Mouse (Mus musculus): Measurements from ENCODE around the gene Spon1. TPM values are rescaled to one million over a fixed set of nuclear protein-coding genes. Genes with fewer than 3 reads are reported as not detected.
A peak's percentile ranks its signal among the peaks of the same experiment; 100 is the strongest.

Spon1 gene
- polyA plus RNA-seq, 1 experiment from 2014 or later = 57.4 TPM

DNA sequence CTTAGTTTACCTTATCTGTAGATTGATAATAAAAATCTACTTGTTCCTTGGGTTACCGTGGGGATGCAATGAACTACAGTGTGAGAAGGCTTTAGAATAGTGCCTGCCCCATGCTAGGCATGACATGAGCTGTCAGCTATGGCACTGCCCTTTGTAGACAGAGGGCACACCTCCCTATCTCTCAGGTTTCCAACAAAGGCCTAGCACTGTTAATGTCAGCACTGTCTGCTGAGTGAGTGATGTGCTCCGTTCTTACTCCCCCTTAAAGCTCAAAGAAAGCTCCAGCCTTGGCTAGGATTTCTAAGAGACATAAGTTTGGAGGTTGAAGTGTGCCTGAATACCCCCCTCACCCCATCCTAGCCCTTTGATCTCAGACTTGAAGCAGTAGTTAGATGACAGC lies 9.2 kb upstream of the Spon1 start:
- Histone ChIP-seq H3K4me2 (no peak overlapping the region), H3K4me3 (no peak overlapping the region), H3K4me1 (replicated peaks) (no peaks in the 10 kb centered on the region), H3K9me3 (replicated peaks) (no peaks in the 10 kb centered on the region), H3K9ac (no peak overlapping the region), H3K27ac (no peak overlapping the region), H3K27me3 (0 out of 2 replicates have a peak, but pooled peaks cover 2% of the 10 kb centered on the region), H3K36me3 (no peaks in the 10 kb centered on the region)
- WGBS = 66% methylated on average over 2 of the region's 2 CpGs
- ATAC-seq (replicated peaks; ENCODE audit: insufficient number of reproducible peaks, insufficient read depth, low FRiP score, low read depth) = no peak

GRCm38 (mm10) chr7:113759212-113759611 lies 6.6 kb upstream of the Spon1 start:
- Histone ChIP-seq H3K4me3 (no peak overlapping the region), H3K9ac (no peak overlapping the region), H3K4me2 (no peak overlapping the region), H3K4me1 (replicated peaks) (no peaks in the 10 kb centered on the region), H3K27me3 (0 out of 2 replicates have a peak, but pooled peaks cover 2% of the 10 kb centered on the region), H3K9me3 (replicated peaks) (no peaks in the 10 kb centered on the region), H3K36me3 (no peaks in the 10 kb centered on the region), H3K27ac (no peak overlapping the region)
- no peak for ATAC-seq (replicated peaks; ENCODE audit: insufficient number of reproducible peaks, insufficient read depth, low FRiP score, low read depth)
- whole genome bisulfite sequencing = 9% methylated on average over 1 of the region's 1 CpGs

DNA sequence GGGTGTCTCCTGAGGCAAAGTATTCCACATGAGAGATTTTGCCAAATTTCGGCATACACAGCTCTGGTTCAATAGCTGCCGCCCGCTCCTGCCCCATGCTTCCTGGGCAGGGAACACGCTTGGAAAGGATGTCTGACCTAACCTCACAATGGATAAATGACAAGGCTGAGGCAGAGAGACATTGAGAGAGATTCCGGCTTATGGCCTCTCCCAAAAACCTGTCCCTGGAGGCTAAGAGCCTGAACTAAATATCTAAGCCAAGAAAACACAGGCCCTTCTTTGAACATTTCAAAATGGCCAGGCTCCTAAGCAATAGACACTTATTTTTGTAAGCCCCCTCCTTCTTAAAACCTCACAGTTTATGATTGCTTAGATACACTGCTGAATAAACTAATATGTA lies 665 bp upstream of the Spon1 start:
- H3K9me3 ChIP-seq (replicated peaks) = no peaks in the 10 kb centered on the region
- 86% methylated on average over 5 of the region's 5 CpGs for WGBS
- no peak for ATAC-seq (replicated peaks; ENCODE audit: insufficient number of reproducible peaks, insufficient read depth, low FRiP score, low read depth)
- H3K4me2 ChIP-seq = peak overlapping the region; percentile 95
- peaks cover 7% of the 10 kb centered on the region; the same call in 1 of the 2 replicates for H3K27me3 ChIP-seq
- H3K9ac ChIP-seq = no peak overlapping the region
- H3K4me3 ChIP-seq = no peak overlapping the region
- H3K36me3 ChIP-seq = no peaks in the 10 kb centered on the region
- H3K4me1 ChIP-seq (replicated peaks) = peaks cover 40% of the 10 kb centered on the region
- peak overlapping the region; percentile 85; the same call in 1 of the 2 replicates for H3K27ac ChIP-seq

- Histone ChIP-seq H3K27me3 (peaks cover 7% of the 10 kb centered on the region; the same call in 1 of the 2 replicates), H3K9me3 (replicated peaks) (no peaks in the 10 kb centered on the region), H3K4me2 (peak overlapping the region; percentile 95), H3K4me1 (replicated peaks) (peaks cover 40% of the 10 kb centered on the region), H3K4me3 (peak overlapping the region; percentile 69), H3K9ac (peak overlapping the region; percentile 75), H3K27ac (peak overlapping the region; percentile 85), H3K36me3 (no peaks in the 10 kb centered on the region)
- ATAC-seq (replicated peaks; ENCODE audit: insufficient number of reproducible peaks, insufficient read depth, low FRiP score, low read depth) = 0 out of 2 replicates have a peak, but pooled peaks have one; percentile 16
- under 1% methylated on average over 27 of the region's 27 CpGs for WGBS
These were observed 722 bp downstream of the Spon1 start for GRCm38 (mm10) chr7:113766498-113766941.

- peak overlapping the region; percentile 69 for H3K4me3 ChIP-seq
- H3K9ac ChIP-seq = peak overlapping the region; percentile 75
- no peak for ATAC-seq (replicated peaks; ENCODE audit: insufficient number of reproducible peaks, insufficient read depth, low FRiP score, low read depth)
- H3K9me3 ChIP-seq (replicated peaks) = no peaks in the 10 kb centered on the region
- 25% methylated on average over 6 of the region's 6 CpGs for WGBS
- H3K4me1 ChIP-seq (replicated peaks) = peaks cover 40% of the 10 kb centered on the region
- peak overlapping the region; percentile 95 for H3K4me2 ChIP-seq
- no peaks in the 10 kb centered on the region for H3K36me3 ChIP-seq
- peak overlapping the region; percentile 85; the same call in 1 of the 2 replicates for H3K27ac ChIP-seq
- peaks cover 7% of the 10 kb centered on the region; the same call in 1 of the 2 replicates for H3K27me3 ChIP-seq
These were observed 1.7 kb downstream of the Spon1 start for GRCm38 (mm10) chr7:113767546-113767945.

DNA sequence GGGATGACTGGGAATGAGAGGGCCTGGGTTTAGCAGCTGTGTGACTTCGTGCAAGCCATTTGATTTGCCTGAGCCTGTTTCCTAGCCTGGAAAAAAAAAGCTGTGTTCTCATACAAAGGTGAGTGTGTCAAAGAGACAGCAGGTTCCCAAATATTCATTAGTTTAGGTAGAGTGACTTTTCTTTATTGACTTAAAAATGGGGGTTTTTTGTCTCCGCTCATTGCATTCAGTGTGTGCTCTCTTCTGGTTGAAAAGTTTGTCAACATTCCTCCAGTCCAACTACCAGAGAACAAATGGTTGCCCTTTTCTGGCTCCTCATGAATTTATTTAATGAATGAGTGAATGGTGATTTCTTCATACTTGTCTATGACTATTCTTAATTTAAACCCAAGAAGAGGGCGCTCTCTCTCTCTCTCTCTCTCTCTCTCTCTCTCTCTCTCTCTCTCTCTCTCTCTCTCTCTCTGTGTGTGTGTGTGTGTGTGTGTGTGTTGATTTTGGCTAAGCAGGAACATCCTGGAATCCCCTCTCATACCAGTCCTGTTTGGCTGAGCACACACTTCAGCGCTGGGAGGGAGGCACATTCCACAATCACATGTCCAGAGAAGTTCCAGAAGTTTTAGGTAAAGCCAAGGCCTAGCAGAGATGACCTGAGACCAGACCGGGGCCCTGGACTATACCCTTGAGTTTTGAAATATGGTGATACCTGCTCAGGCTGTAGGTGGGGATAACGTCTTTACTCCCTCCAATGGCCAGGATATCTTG lies 2.6 kb downstream of the Spon1 start:
- 39% methylated on average over 6 of the region's 6 CpGs for WGBS
- peak overlapping the region; percentile 95 for H3K4me2 ChIP-seq
- H3K9me3 ChIP-seq (replicated peaks) = no peaks in the 10 kb centered on the region
- H3K36me3 ChIP-seq = no peaks in the 10 kb centered on the region
- 0 out of 2 replicates have a peak, but pooled peaks have one; percentile 28 for ATAC-seq (replicated peaks; ENCODE audit: insufficient number of reproducible peaks, insufficient read depth, low FRiP score, low read depth)
- H3K27me3 ChIP-seq = peaks cover 7% of the 10 kb centered on the region; the same call in 1 of the 2 replicates
- H3K4me1 ChIP-seq (replicated peaks) = peaks cover 40% of the 10 kb centered on the region
- peak overlapping the region; percentile 85 for H3K27ac ChIP-seq
- H3K9ac ChIP-seq = peak overlapping the region; percentile 75; the same call in 1 of the 2 replicates
- H3K4me3 ChIP-seq = peak overlapping the region; percentile 69

- H3K9ac ChIP-seq = 0 out of 2 replicates have a peak overlapping the region, but pooled peaks have one; percentile 20
- peak overlapping the region; percentile 44 for H3K27ac ChIP-seq
- no peaks in the 10 kb centered on the region for H3K9me3 ChIP-seq (replicated peaks)
- ATAC-seq (replicated peaks; ENCODE audit: insufficient number of reproducible peaks, insufficient read depth, low FRiP score, low read depth) = no peak
- no peak overlapping the region for H3K4me3 ChIP-seq
- H3K36me3 ChIP-seq = no peaks in the 10 kb centered on the region
- WGBS = 26% methylated on average over 6 of the region's 6 CpGs
- H3K4me1 ChIP-seq (replicated peaks) = peaks cover 43% of the 10 kb centered on the region
- peak overlapping the region; percentile 36 for H3K4me2 ChIP-seq
- peaks cover 7% of the 10 kb centered on the region; the same call in 1 of the 2 replicates for H3K27me3 ChIP-seq
These were observed 3.5 kb downstream of the Spon1 start for GRCm38 (mm10) chr7:113769281-113769680.

DNA sequence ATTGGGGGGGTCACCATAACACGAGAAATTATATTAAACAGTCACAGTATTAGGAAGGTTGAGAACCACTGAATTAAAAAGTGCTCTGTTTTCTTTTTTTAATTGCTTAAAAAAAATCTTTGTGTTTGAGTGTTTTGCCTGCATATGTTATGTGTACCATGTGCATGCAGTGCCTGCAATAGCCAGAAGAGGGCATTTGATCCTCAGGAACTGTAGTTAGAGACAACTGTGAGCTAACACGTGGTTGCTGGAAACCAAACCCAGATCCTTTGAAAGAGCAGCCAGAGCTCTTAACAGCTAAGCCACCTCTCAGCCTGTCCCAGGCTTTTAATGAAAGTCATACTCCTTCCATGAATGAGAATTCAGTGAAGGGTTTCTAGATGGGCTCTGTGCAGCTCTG lies 6.3 kb downstream of the Spon1 start:
- peaks cover 36% of the 10 kb centered on the region for H3K4me1 ChIP-seq (replicated peaks)

GRCm38 (mm10) chr7:113773436-113773835 lies 7.6 kb downstream of the Spon1 start:
- Histone ChIP-seq H3K4me3 (no peak overlapping the region), H3K27ac (no peak overlapping the region), H3K9ac (no peak overlapping the region), H3K9me3 (replicated peaks) (no peaks in the 10 kb centered on the region), H3K27me3 (no peaks in the 10 kb centered on the region), H3K4me2 (no peak overlapping the region), H3K4me1 (replicated peaks) (peaks cover 25% of the 10 kb centered on the region), H3K36me3 (no peaks in the 10 kb centered on the region)
- no peak for ATAC-seq (replicated peaks; ENCODE audit: insufficient number of reproducible peaks, insufficient read depth, low FRiP score, low read depth)
- 55% methylated on average over 8 of the region's 8 CpGs for WGBS

More for the DNA sequence above, 6.3 kb downstream of the Spon1 start:
- H3K27me3 ChIP-seq = 0 out of 2 replicates have a peak, but pooled peaks cover 2% of the 10 kb centered on the region
- no peak overlapping the region for H3K9ac ChIP-seq
- ATAC-seq (replicated peaks; ENCODE audit: insufficient number of reproducible peaks, insufficient read depth, low FRiP score, low read depth) = no peak
- H3K9me3 ChIP-seq (replicated peaks) = no peaks in the 10 kb centered on the region
- no peak overlapping the region for H3K4me3 ChIP-seq
- H3K27ac ChIP-seq = no peak overlapping the region
- no peaks in the 10 kb centered on the region for H3K36me3 ChIP-seq
- H3K4me2 ChIP-seq = no peak overlapping the region
- 88% methylated on average over 2 of the region's 2 CpGs for WGBS

GRCm38 (mm10) chr7:113774039-113774438 lies 8.2 kb downstream of the Spon1 start:
- H3K9ac ChIP-seq = no peak overlapping the region
- no peak overlapping the region for H3K27ac ChIP-seq
- no peaks in the 10 kb centered on the region for H3K36me3 ChIP-seq
- no peaks in the 10 kb centered on the region for H3K27me3 ChIP-seq
- H3K4me3 ChIP-seq = no peak overlapping the region
- no peak for ATAC-seq (replicated peaks; ENCODE audit: insufficient number of reproducible peaks, insufficient read depth, low FRiP score, low read depth)
- peaks cover 21% of the 10 kb centered on the region for H3K4me1 ChIP-seq (replicated peaks)
- 25% methylated on average over 7 of the region's 7 CpGs for WGBS
- no peak overlapping the region for H3K4me2 ChIP-seq
- no peaks in the 10 kb centered on the region for H3K9me3 ChIP-seq (replicated peaks)

DNA sequence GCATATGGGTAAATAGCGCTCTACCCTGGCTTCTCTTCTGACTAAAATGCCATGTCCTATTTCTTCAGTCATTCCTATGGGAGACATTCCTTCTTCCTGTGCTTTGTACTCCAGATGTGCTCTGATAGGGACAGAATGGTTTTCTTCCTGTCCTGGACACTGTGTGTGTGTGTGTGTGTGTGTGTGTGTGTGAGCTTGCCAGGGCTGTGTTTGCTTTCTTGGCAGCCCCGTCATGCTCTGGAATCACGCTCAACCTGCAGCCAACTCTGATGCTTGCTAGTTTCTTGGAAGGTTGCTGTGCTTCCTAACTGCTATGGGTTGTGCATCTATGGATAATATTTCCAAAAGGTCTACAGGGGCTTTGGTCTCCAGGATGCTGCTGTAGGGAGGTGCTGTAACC lies 9.1 kb downstream of the Spon1 start:
- Histone ChIP-seq H3K9me3 (replicated peaks) (no peaks in the 10 kb centered on the region), H3K4me1 (replicated peaks) (peaks cover 14% of the 10 kb centered on the region), H3K4me3 (no peak overlapping the region), H3K27ac (no peak overlapping the region), H3K9ac (no peak overlapping the region), H3K27me3 (no peaks in the 10 kb centered on the region), H3K36me3 (no peaks in the 10 kb centered on the region), H3K4me2 (no peak overlapping the region)
- ATAC-seq (replicated peaks; ENCODE audit: insufficient number of reproducible peaks, insufficient read depth, low FRiP score, low read depth) = 0 out of 2 replicates have a peak, but pooled peaks have one; percentile 18
- WGBS = 67% methylated on average over 3 of the region's 3 CpGs
